Mouse (Mus musculus) limb, embryonic 15.5 days (tissue): ENCODE measurements around the gene Aars. TPM values are rescaled to one million over a fixed set of nuclear protein-coding genes. Genes with fewer than 3 reads are reported as not detected.
"Not testable (repeated sequence)": the region's sequence is repeated elsewhere in the genome, so short reads cannot be mapped to it uniquely, and the experiment has no call there.

Experiments
- ATAC-seq: fragments of 200-750 bp; cut with Nextera tagmentation; 2 replicates; pipeline ENCODE4 v1.8.0; 2017; ENCODE audit warnings: low read depth, moderate TSS enrichment; ENCODE audit not compliant: insufficient number of reproducible peaks, low FRiP score, low TSS enrichment
- H3K27ac ChIP-seq: fragments of 300-500 bp; sonication (generic); 2 replicates; pipeline ENCODE4 v1.5.1; 2015; ENCODE audit warnings: moderate library complexity, mild to moderate bottlenecking, inconsistent platforms
- H3K27me3 ChIP-seq: fragments of 300-500 bp; sonication (generic); 2 replicates; pipeline ENCODE4 v1.6.1; 2015; ENCODE audit warnings: inconsistent platforms
- H3K36me3 ChIP-seq: fragments of 300-500 bp; sonication (generic); 2 replicates; pipeline ENCODE4 v1.6.1; 2015; ENCODE audit warnings: inconsistent platforms
- H3K4me1 ChIP-seq: fragments of 300-500 bp; sonication (generic); 2 replicates; pipeline ENCODE4 v1.6.1; 2015; ENCODE audit warnings: inconsistent platforms
- H3K4me2 ChIP-seq: fragments of 300-500 bp; sonication (generic); 2 replicates; pipeline ENCODE4 v1.6.1; 2015; ENCODE audit warnings: mild to moderate bottlenecking, inconsistent platforms
- H3K4me3 ChIP-seq: fragments of 300-500 bp; sonication (generic); 2 replicates; pipeline ENCODE4 v1.5.1; 2015; ENCODE audit warnings: mild to moderate bottlenecking, inconsistent platforms
- H3K9ac ChIP-seq: fragments of 300-500 bp; sonication (generic); 2 replicates; pipeline ENCODE4 v1.6.1; 2015; ENCODE audit warnings: inconsistent platforms
- H3K9me3 ChIP-seq: fragments of 300-500 bp; sonication (generic); 2 replicates; pipeline ENCODE4 v1.6.1; 2016; ENCODE audit warnings: inconsistent platforms
- WGBS: fragments of 180-500 bp; shearing (Covaris S2); methylation state at CpG from one replicate; pipeline ENCODE4 v1.1.7; 2015; 5-methylcytosine and 5-hydroxymethylcytosine counted together
- microRNA-seq: library from miRNA; unstranded; fragments of <30 nt; microRNA quantifications from one replicate; pipeline ENCODE4, GENCODE M21; 2016
- polyA plus RNA-seq: library from polyadenylated mRNA; unstranded; fragments of >200 nt; fragmentation: Nextera tagmentation; extraction: Ambion mirVana; gene quantifications from 2 replicates; pipeline ENCODE4 v1.2.1, GENCODE M21; 2015

The Aars gene
- polyA plus RNA-seq, 1 experiment from 2014 or later, result 48.4 TPM

DNA sequence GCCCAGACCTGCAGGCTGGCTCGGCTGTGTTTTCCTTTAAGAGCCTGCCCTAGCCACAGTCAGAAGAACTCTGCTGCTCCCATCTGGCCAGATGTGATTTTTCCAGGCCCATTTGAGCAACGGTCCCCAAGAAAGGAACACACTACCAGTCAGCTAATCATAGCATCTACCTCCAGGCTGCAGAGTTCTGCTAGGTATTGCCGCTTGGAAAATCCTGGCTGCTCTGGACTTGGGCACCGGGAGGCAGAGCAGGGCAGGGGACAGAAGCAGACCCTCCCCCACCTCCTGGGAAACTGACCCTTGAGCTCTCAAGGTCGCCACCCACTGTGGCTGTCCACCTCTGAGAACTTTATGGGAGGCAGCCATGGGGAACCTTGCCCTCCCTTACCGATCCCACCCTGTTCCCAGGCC lies 46.9 kb downstream of the Aars start:
- 27% methylated on average over 6 of the region's 6 CpGs for WGBS
- Histone ChIP-seq H3K27ac (no peak overlapping the region), H3K4me1 (no peaks in the 10 kb centered on the region; the same call in 1 of the 2 replicates), H3K9me3 (no peaks in the 10 kb centered on the region), H3K36me3 (no peaks in the 10 kb centered on the region), H3K9ac (no peak overlapping the region), H3K4me2 (no peak overlapping the region), H3K27me3 (no peaks in the 10 kb centered on the region), H3K4me3 (no peak overlapping the region)
- ATAC-seq, result no peak

DNA sequence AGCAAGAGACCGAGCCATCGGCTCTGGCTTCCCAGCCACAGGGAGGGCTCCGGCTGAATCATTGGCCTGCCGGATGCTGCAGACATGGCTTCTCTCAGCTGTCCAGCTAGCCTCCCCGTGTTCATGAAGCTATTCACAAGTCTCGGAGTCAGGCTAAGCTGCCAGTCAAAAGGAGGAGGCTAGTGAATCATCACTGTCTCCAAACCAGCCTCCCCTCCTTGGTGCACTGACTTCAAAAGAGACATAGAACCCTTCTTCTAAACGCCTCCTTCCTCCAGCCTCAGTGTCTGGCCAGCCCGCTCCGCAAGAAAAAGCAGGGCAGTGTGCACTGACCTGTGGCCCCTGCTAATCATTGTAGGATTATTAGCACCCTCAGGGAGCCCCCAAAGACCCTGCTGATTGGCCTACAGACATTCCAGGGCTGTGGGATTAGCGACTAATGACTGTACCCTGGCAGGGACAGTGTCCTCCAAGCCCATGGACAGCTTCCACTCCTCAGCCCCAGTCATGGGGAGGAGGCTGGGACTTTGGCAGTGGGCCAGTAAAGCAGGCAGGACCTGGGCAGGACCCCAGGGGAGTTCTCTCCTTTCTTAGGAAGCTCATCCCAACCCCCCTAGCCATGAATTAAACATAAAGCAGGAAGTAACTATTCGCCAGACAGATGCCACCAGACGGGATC lies 48.8 kb downstream of the Aars start:
- Histone ChIP-seq H3K4me1 (no peaks in the 10 kb centered on the region; the same call in 1 of the 2 replicates), H3K4me3 (no peak overlapping the region), H3K27me3 (no peaks in the 10 kb centered on the region), H3K4me2 (no peak overlapping the region), H3K9ac (no peak overlapping the region), H3K36me3 (no peaks in the 10 kb centered on the region), H3K27ac (no peak overlapping the region), H3K9me3 (no peaks in the 10 kb centered on the region)
- 48% methylated on average over 12 of the region's 12 CpGs for WGBS
- ATAC-seq, result no peak

DNA sequence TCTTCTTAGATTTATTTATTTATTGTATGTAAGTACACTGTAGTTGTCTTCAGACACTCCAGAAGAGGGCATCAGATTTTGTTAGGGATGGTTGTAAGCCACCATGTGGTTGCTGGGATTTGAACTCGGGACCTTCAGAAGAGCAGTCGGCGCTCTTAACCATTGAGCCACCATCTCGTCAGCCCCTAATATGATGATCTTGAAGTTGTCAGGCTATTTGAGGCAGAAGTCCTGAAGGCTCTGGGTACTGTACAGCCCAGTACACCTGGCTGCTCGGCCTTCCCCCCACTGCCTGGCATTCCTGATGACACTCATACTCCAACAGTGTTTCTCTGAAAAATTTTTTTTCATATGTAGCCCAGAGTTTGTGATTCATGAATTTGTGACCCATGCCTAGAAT lies 51.0 kb downstream of the Aars start:
- not testable (repeated sequence) for H3K4me3 ChIP-seq, H3K27me3 ChIP-seq, H3K9ac ChIP-seq, H3K27ac ChIP-seq, H3K4me1 ChIP-seq, ATAC-seq, H3K36me3 ChIP-seq, H3K9me3 ChIP-seq, H3K4me2 ChIP-seq
- WGBS, result 84% methylated on average over 5 of the region's 5 CpGs

DNA sequence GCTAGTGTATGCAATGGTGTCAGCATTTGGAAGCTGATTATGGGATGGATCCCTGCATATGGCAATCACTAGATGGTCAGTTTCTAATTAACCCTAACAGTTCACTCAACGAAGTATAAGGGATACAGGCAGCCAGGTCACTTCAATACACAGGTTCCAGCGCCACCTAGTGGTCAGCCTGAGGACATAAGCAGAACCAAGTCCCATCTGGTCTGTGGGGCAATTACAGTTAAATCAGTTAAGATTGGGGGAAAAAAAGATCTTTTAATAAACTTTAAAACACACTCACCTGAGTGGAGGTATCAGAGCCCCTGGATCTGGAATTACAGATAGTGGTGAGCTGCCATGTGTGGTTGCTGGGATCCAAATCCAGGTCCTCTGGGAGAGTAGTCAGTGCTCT lies 57.2 kb downstream of the Aars start:
- no peak for ATAC-seq
- 0% methylated on average over 2 of the region's 2 CpGs for WGBS

DNA sequence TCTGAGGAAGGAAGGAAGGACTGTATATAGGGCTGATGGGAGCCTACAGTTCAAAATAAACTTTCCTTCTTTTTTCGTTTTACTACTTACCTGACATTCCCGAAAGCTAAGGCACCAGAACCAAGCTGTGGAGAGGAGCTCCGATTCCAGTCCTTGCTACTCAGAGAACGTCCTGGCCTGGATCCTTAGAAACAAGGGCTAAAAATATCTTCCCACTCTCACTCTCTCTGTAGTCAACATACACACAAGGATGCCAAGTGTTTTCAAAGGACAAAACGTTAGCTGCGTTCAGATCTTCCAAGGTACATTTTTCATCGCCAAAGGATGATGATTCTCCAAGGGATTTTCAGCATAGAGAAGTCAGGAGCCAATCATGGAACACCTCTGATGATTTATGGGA lies 58.8 kb downstream of the Aars start:
- Histone ChIP-seq H3K27me3 (no peaks in the 10 kb centered on the region), H3K27ac (no peak overlapping the region), H3K9me3 (no peaks in the 10 kb centered on the region), H3K4me2 (no peak overlapping the region), H3K9ac (no peak overlapping the region), H3K36me3 (no peaks in the 10 kb centered on the region), H3K4me1 (peaks cover 11% of the 10 kb centered on the region), H3K4me3 (no peak overlapping the region)
- no peak for ATAC-seq
- 79% methylated on average over 7 of the region's 7 CpGs for WGBS

More for the DNA sequence above, 57.2 kb downstream of the Aars start:
- Histone ChIP-seq H3K4me1 (peaks cover 6% of the 10 kb centered on the region), H3K9ac (no peak overlapping the region), H3K9me3 (no peaks in the 10 kb centered on the region), H3K36me3 (no peaks in the 10 kb centered on the region), H3K4me3 (no peak overlapping the region), H3K4me2 (no peak overlapping the region), H3K27ac (no peak overlapping the region), H3K27me3 (no peaks in the 10 kb centered on the region)

DNA sequence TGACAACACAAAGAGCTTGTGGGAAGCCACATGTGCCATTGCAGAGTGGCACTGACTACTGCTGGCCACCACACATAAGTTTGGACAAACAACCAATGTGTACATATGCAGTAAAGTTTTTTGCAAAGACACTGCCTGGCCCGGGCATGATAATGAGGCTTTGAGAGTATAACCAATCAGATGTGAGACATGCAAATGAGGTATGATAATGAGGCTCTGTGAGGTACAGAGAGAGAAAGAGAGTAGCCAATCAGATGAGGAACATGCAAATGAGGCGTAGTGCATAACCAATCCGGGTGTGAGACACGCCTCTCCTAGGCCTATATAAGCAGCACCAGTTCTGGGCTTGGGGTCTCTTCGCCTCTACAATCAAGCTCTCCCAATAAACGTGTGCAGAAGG lies 59.4 kb downstream of the Aars start, which contains the start of gene Clec18a:
Gene Clec18a, minus strand, starts transcription at position 101 of the 400 bp plus-strand sequence.
- H3K4me3 ChIP-seq, H3K36me3 ChIP-seq, H3K27ac ChIP-seq, H3K9ac ChIP-seq, H3K9me3 ChIP-seq, H3K4me2 ChIP-seq, H3K27me3 ChIP-seq, ATAC-seq: not testable (repeated sequence)
- H3K4me1 ChIP-seq, result peaks cover 11% of the 10 kb centered on the region
- 88% methylated on average over 6 of the region's 6 CpGs for WGBS

DNA sequence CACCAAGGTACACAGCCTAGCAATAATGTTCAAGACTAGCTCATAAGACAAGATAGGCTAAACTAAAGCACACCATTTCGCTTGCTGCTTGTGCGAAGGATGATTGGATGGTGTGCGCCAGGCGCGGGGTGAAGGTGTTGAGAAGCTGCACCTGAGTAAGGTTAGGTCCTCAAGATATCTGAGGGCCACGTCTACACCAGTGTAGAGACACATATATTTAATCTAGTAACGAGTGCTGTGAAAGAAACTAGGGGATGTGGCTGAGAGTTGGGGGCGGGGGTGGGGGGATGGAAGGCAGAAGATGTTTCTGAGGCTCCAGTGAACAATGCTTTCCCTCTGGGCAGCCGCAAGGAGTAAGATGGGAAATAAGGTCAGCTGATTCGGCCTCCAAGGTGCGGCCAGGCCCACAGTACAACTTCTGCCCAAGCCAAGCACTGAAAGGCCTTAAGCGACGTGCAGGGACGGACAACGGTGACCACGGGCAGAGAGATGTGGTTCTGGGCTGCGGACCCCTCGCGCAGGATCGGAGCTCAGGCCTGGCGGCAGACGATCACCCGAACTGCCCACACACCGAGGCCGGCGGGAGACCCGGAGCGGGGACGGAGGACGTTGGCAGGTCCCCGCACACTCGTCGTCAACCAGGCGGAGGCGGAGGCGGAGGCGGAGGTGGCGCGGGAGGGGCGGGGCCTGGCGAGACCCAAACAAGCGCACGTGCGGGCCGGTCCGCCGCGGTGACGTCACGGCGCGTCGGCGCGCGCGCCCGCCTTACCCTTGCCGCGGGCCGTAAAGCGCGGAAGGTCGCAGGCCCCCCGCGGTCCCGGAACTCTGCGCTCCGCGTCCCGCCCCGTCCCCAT lies 61.1 kb downstream of the Aars start, which contains the start of gene Pdpr:
Gene Pdpr, plus strand, starts transcription at position 766 of the 854 bp plus-strand sequence.
- Histone ChIP-seq H3K9ac (peak within 1 kb of the TSS; percentile 61), H3K9me3 (no peaks in the 10 kb centered on the region), H3K27ac (peak within 1 kb of the TSS; percentile 59; the same call in 1 of the 2 replicates), H3K4me1 (peaks cover 11% of the 10 kb centered on the region), H3K4me2 (peak within 1 kb of the TSS; percentile 79), H3K27me3 (no peaks in the 10 kb centered on the region), H3K4me3 (peak within 1 kb of the TSS; percentile 60), H3K36me3 (no peaks in the 10 kb centered on the region)
- ATAC-seq, result peak; percentile 92
- WGBS, result 5% methylated on average over 69 of the region's 72 CpGs

DNA sequence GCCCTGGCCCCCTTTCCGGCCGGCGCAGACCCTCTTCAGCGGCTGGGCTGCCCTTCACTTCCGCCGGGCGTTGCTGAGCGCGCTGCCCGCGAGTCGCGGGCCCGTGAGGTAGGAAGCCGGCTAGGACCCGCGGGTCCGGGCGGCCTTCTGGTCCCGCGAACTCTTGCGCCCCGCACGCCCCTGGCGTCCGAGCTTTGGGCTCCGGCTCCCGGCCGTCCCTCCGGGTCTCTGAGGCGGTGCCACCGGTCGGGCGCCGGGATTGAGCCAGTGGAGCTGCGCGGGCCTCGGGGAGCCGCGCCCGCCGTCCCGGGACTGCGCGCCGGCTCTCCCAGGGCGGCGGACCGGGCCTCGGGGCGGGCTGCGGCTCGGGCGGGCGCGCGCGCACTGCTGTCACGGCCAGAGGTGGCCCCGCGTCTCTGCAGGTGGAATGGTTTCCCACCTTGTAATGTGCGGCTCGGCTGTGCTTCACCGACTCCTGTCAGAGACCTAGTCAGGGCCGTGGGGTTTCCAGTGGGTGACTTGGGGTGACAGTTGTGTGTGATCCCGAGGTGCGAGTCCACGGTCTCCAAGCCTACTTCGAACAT lies 61.9 kb downstream of the Aars start:
- not testable (repeated sequence) for H3K27ac ChIP-seq, H3K27me3 ChIP-seq
- ATAC-seq, result peak; percentile 4; the same call in 1 of the 2 replicates

More for the DNA sequence above, 61.9 kb downstream of the Aars start:
- Histone ChIP-seq H3K4me2 (peak overlapping the region; percentile 79), H3K4me1 (peaks cover 11% of the 10 kb centered on the region), H3K9ac (peak overlapping the region; percentile 61), H3K4me3 (peak overlapping the region; percentile 60)
- H3K9me3 ChIP-seq, H3K36me3 ChIP-seq: not testable (repeated sequence)
- WGBS, result under 1% methylated on average over 35 of the region's 69 CpGs

Small RNA genes lying within 50 kb of the gene (microRNA-seq; reads per million reads assigned to microRNA genes)
- gene Gm24103, result not detected
- gene Mir3473d, result 0.82 reads per million

Other genes with a start within 250 kb of the Aars start
- 5.0 and 5.3 TPM in 2 replicates for gene Il34, start 227.2 kb upstream of the Aars start, polyA plus RNA-seq
- gene Cog4, start 186.5 kb upstream of the Aars start, polyA plus RNA-seq, result 77.7 and 77.8 TPM in 2 replicates
- 125 and 127 TPM in 2 replicates for gene Sf3b3, start 186.4 kb upstream of the Aars start, polyA plus RNA-seq
- gene Fuk, start 130.7 kb upstream of the Aars start, polyA plus RNA-seq, result 10.9 and 12.2 TPM in 2 replicates
- gene St3gal2, start 113.2 kb upstream of the Aars start, polyA plus RNA-seq, result 29.6 and 32.6 TPM in 2 replicates
- 12.4 and 15.9 TPM in 2 replicates for gene Ddx19a, start 35.3 kb upstream of the Aars start, polyA plus RNA-seq
- gene Ddx19b, start 1.4 kb upstream of the Aars start, polyA plus RNA-seq, result 4.9 and 5.0 TPM in 2 replicates
- 8.2 and 9.7 TPM in 2 replicates for gene Exosc6, start 23.2 kb downstream of the Aars start, polyA plus RNA-seq
- not detected in 2 replicates for gene Clec18a, start 59.3 kb downstream of the Aars start, polyA plus RNA-seq
- 8.9 and 10.0 TPM in 2 replicates for gene Pdpr, start 61.5 kb downstream of the Aars start, polyA plus RNA-seq
- gene Glg1, start 226.1 kb downstream of the Aars start, polyA plus RNA-seq, result 65.2 and 75.4 TPM in 2 replicates